Mouse (Mus musculus): ENCODE measurements at regions not wholly inside any gene's neighbourhood (a gene's known extent, or its start where the extent isn't known, plus 50 kb on each side); places are given as distances from the start of the nearest gene placed in this dataset.
A peak's percentile ranks its signal among the peaks of the same experiment; 100 is the strongest.

- intact Hi-C loops (cut with DNase I): no loop called here
- no peak for DNase-seq (ENCODE audit: low spot score in 2 of 2)
Measured at GRCm38 (mm10) chr12:25203371-25204067, 106.6 kb upstream of the Id2 start.

GRCm38 (mm10) chr12:25200161-25200560 is 103.2 kb upstream of the Id2 start:
- DNase-seq (ENCODE audit: low spot score in 2 of 2): no peak
- intact Hi-C loops (cut with DNase I): no loop called here

GRCm38 (mm10) chr12:25197757-25198156 is 100.8 kb upstream of the Id2 start:
- intact Hi-C loops (cut with DNase I): no loop called here
- DNase-seq (ENCODE audit: low spot score in 2 of 2): no peak

GRCm38 (mm10) chr12:25196022-25196421 is 99.1 kb upstream of the Id2 start:
- intact Hi-C loops (cut with DNase I): no loop called here
- DNase-seq (ENCODE audit: low spot score in 2 of 2): no peak

GRCm38 (mm10) chr12:25192216-25192615 is 95.3 kb upstream of the Id2 start:
- no peak for DNase-seq (ENCODE audit: low spot score in 2 of 2)
- intact Hi-C loops (cut with DNase I): no loop called here

- DNase-seq (ENCODE audit: low spot score in 2 of 2): peak; percentile 10 to 23
- intact Hi-C loops (cut with DNase I): no loop called here
Measured at GRCm38 (mm10) chr12:25190360-25190759, 93.4 kb upstream of the Id2 start.

- DNase-seq (ENCODE audit: low spot score in 2 of 2): peak; percentile 69 to 92
- intact Hi-C loops (cut with DNase I): loop anchor here (1.0 to 5.0 kb wide), 2 partner anchors 90 to 278 kb away; no protein-coding TSS in a partner anchor
Measured at GRCm38 (mm10) chr12:25189174-25189761, 92.3 kb upstream of the Id2 start.

GRCm38 (mm10) chr12:25188556-25188955 is 91.6 kb upstream of the Id2 start:
- intact Hi-C loops (cut with DNase I): loop anchor here (5.0 kb wide), 1 partner anchor 279 kb away; no protein-coding TSS in a partner anchor
- DNase-seq (ENCODE audit: low spot score in 2 of 2): peak in 1 of 2 experiments; percentile 8

- intact Hi-C loops (cut with DNase I): loop anchor here (5.0 kb wide), 1 partner anchor 280 kb away; no protein-coding TSS in a partner anchor
- no peak for DNase-seq (ENCODE audit: low spot score in 2 of 2)
Measured at GRCm38 (mm10) chr12:25187216-25187615, 90.3 kb upstream of the Id2 start.

GRCm38 (mm10) chr12:25182680-25183079 is 85.7 kb upstream of the Id2 start:
- DNase-seq (ENCODE audit: low spot score in 2 of 2): no peak
- intact Hi-C loops (cut with DNase I): no loop called here

GRCm38 (mm10) chr12:25181317-25181716 is 84.4 kb upstream of the Id2 start:
- intact Hi-C loops (cut with DNase I): no loop called here
- DNase-seq (ENCODE audit: low spot score in 2 of 2): no peak

- intact Hi-C loops (cut with DNase I): no loop called here
- no peak for DNase-seq (ENCODE audit: low spot score in 2 of 2)
Measured at GRCm38 (mm10) chr12:25180861-25181260, 83.9 kb upstream of the Id2 start.

GRCm38 (mm10) chr12:25180289-25180688 is 83.3 kb upstream of the Id2 start:
- DNase-seq (ENCODE audit: low spot score in 2 of 2): no peak
- intact Hi-C loops (cut with DNase I): no loop called here

GRCm38 (mm10) chr12:25178491-25179115 is 81.7 kb upstream of the Id2 start:
- intact Hi-C loops (cut with DNase I): no loop called here
- DNase-seq (ENCODE audit: low spot score in 2 of 2): peak in 1 of 2 experiments; percentile 61

GRCm38 (mm10) chr12:25177827-25178226 is 80.9 kb upstream of the Id2 start:
- intact Hi-C loops (cut with DNase I): no loop called here
- DNase-seq (ENCODE audit: low spot score in 2 of 2): no peak

GRCm38 (mm10) chr12:25176565-25176964 is 79.6 kb upstream of the Id2 start:
- intact Hi-C loops (cut with DNase I): no loop called here

GRCm38 (mm10) chr12:25173064-25173463 is 76.1 kb upstream of the Id2 start:
- no peak for DNase-seq (ENCODE audit: low spot score in 2 of 2)
- intact Hi-C loops (cut with DNase I): no loop called here

More at GRCm38 (mm10) chr12:25176565-25176964, 79.6 kb upstream of the Id2 start:
- no peak for DNase-seq (ENCODE audit: low spot score in 2 of 2)

GRCm38 (mm10) chr12:25172450-25172849 is 75.5 kb upstream of the Id2 start:
- DNase-seq (ENCODE audit: low spot score in 2 of 2): no peak
- intact Hi-C loops (cut with DNase I): no loop called here

- no peak for DNase-seq (ENCODE audit: low spot score in 2 of 2)
- intact Hi-C loops (cut with DNase I): no loop called here
Measured at GRCm38 (mm10) chr12:25169611-25170010, 72.7 kb upstream of the Id2 start.

- DNase-seq (ENCODE audit: low spot score in 2 of 2): no peak
- intact Hi-C loops (cut with DNase I): no loop called here
Measured at GRCm38 (mm10) chr12:25168213-25168545, 71.2 kb upstream of the Id2 start.
